Comparison of ENCODE assay signal across 17 mouse cellular contexts in genomic region chr10:9044746-9045370, GRCm38 (mm10).
DNase-seq lines count a peak whose midpoint lies in the region; ATAC-seq and TF ChIP-seq lines count a peak whose summit lies in the region.
"Had no signal": no experiment of that assay in that cellular context is flagged by ENCODE, and none has a peak within 500 bp of the region (broad histone marks: within the 10 kb centered on the region; RNA-seq: fewer than 3 reads in every experiment).

No protein-coding gene starts in this region.

- ATAC-seq in forebrain, postnatal 0 days: peak; percentile 29; the same call in 1 of the 2 replicates
- no peak for ATAC-seq in forebrain, embryonic 15.5 days (replicated peaks)
- ATAC-seq: forebrain, embryonic 13.5 days; hindbrain, embryonic 16.5 days had no signal

- no peak for TF ChIP-seq CTCF in forebrain, postnatal 0 days (IDR thresholded peaks at IDR 0.05; ENCODE audit: low read depth)

- no peaks in the 10 kb centered on the region for H3K9me3 ChIP-seq in forebrain, postnatal 0 days (ENCODE audit: low read length)
- H3K9me3 ChIP-seq in forebrain, embryonic 15.5 days: no peaks in the 10 kb centered on the region
- H3K9me3 ChIP-seq: embryonic facial prominence, embryonic 10.5 days; forebrain, embryonic 13.5 days; heart, embryonic 13.5 days; hindbrain, embryonic 12.5 days had no signal

- DNase-seq in cerebellum, postnatal 10 days: peak; percentile 77 to 82
- no peak for DNase-seq in cerebellum, adult 9-11 months
- no peak for DNase-seq in forebrain, postnatal 0 days
- peak; percentile 59 for DNase-seq in left cerebral cortex, postnatal 4 days
- no peak for DNase-seq in left cerebral cortex, adult 8-10 months (ENCODE audit: low spot score in 2 of 2)
- no peak for DNase-seq in layer of hippocampus, adult 8-10 months (ENCODE audit: low spot score in 2 of 2)
- DNase-seq: adrenal gland, postnatal 10 days; gastrocnemius, postnatal 36 days; heart, adult 2 months; heart, postnatal 36 days; kidney, adult 11 months had no signal

- H3K4me3 ChIP-seq in forebrain, postnatal 0 days (ENCODE audit: low read depth, low read length): no peak overlapping the region
- no peak overlapping the region for H3K4me3 ChIP-seq in forebrain, embryonic 15.5 days
- H3K4me3 ChIP-seq: embryonic facial prominence, embryonic 10.5 days; forebrain, embryonic 13.5 days; heart, adult 2 months; heart, embryonic 13.5 days; hindbrain, embryonic 12.5 days had no signal

- intact Hi-C loops in left cerebral cortex, postnatal 4 days (cut with DNase I): no loop called here

- H3K27ac ChIP-seq in forebrain, postnatal 0 days (ENCODE audit: low read depth, low read length): no peak overlapping the region
- no peak overlapping the region for H3K27ac ChIP-seq in forebrain, embryonic 15.5 days (replicated peaks)
- H3K27ac ChIP-seq: embryonic facial prominence, embryonic 10.5 days; forebrain, embryonic 13.5 days; heart, adult 2 months; heart, embryonic 13.5 days; hindbrain, embryonic 12.5 days had no signal

- H3K9ac ChIP-seq in forebrain, postnatal 0 days: no peak overlapping the region
- H3K9ac ChIP-seq in forebrain, embryonic 15.5 days (replicated peaks): no peak overlapping the region
- H3K9ac ChIP-seq: forebrain, embryonic 13.5 days; heart, embryonic 13.5 days; hindbrain, embryonic 12.5 days had no signal

- H3K36me3 ChIP-seq in forebrain, postnatal 0 days (ENCODE audit: insufficient read depth): no peaks in the 10 kb centered on the region
- no peaks in the 10 kb centered on the region for H3K36me3 ChIP-seq in forebrain, embryonic 15.5 days
- H3K36me3 ChIP-seq: embryonic facial prominence, embryonic 10.5 days; heart, embryonic 13.5 days; hindbrain, embryonic 12.5 days had no signal

- no peak overlapping the region for H3K4me2 ChIP-seq in forebrain, postnatal 0 days (ENCODE audit: low read depth)
- H3K4me2 ChIP-seq in forebrain, embryonic 15.5 days (replicated peaks): no peak overlapping the region
- H3K4me2 ChIP-seq: forebrain, embryonic 13.5 days; heart, embryonic 13.5 days; hindbrain, embryonic 12.5 days had no signal

- WGBS in forebrain, postnatal 0 days: 64% methylated on average over 9 of the region's 9 CpGs
- 73% methylated on average over 9 of the region's 9 CpGs for WGBS in forebrain, embryonic 15.5 days

- H3K4me1 ChIP-seq in forebrain, postnatal 0 days (ENCODE audit: insufficient read depth): no peaks in the 10 kb centered on the region
- 0 out of 2 replicates have a peak, but pooled peaks cover 5% of the 10 kb centered on the region for H3K4me1 ChIP-seq in forebrain, embryonic 15.5 days
- H3K4me1 ChIP-seq: forebrain, embryonic 13.5 days; heart, embryonic 13.5 days; hindbrain, embryonic 12.5 days had no signal

- H3K27me3 ChIP-seq in forebrain, postnatal 0 days (ENCODE audit: insufficient read depth, low read length): no peaks in the 10 kb centered on the region
- no peaks in the 10 kb centered on the region for H3K27me3 ChIP-seq in forebrain, embryonic 15.5 days
- H3K27me3 ChIP-seq: forebrain, embryonic 13.5 days; heart, embryonic 13.5 days; hindbrain, embryonic 12.5 days had no signal

Comparison
In these comparisons a context has a peak if more than half of its experiments do, and no peak if none do; other contexts are left out.
1. DNase-seq: peak in cerebellum, postnatal 10 days (2 of 2) and left cerebral cortex, postnatal 4 days (single experiment); none in cerebellum, adult 9-11 months (single experiment), forebrain, postnatal 0 days (single experiment), left cerebral cortex, adult 8-10 months (0 of 2) and layer of hippocampus, adult 8-10 months (0 of 2).